Mouse (Mus musculus): Measurements from ENCODE around the gene Snx3. TPM values are rescaled to one million over a fixed set of nuclear protein-coding genes. Genes with fewer than 3 reads are reported as not detected.

The Snx3 gene
- polyA plus RNA-seq, 1 experiment: 380 TPM

GRCm38 (mm10) chr10:42502349-42503111, 700 bp downstream of the Snx3 start:
- peak overlapping the region; percentile 75 for H3K4me3 ChIP-seq (replicated peaks; ENCODE audit: extremely low read depth, low read depth, low read length)
- WGBS: under 1% methylated on average over 54 of the region's 55 CpGs
- H3K4me1 ChIP-seq (ENCODE audit: control insufficient read depth, insufficient read depth, low read length): peaks cover 6% of the 10 kb centered on the region; the same call in 1 of the 2 replicates
- DNase-seq: peak; percentile 42
- TF ChIP-seq POLR2A (IDR thresholded peaks at IDR 0.05; ENCODE audit: borderline replicate concordance, extremely low read depth, low read depth, low read length): no peak
- TF ChIP-seq CTCF (IDR thresholded peaks at IDR 0.05; ENCODE audit: insufficient read depth, low read length): no peak

DNA sequence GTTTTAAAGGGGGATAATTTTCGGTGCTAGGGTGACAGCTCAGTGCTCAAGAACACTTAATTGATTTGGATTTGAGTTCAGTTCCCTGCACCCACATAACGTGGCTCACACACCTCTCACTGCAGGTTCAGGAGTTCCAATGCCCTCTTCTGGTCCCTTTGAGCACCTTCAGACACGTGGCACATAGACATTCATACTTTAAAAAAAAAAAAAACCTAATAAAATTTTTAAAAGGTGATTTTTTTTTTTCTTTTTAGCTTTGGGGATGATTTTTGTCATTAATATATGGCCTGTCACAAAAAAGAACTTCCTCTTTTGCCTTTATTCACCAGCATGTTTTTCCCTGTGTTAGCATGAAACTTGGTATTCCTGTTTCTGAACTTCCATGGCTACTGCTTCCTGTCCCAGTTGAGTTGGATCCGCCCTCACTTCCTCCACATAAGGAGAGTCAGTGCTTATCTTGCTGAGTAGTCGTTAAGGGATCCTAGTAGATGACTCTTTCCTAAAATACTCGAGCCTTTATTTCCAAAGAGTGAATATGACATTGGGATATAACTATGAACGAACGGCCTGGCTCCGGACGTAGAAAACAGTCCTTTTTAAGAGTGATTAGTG, 2.4 kb downstream of the Snx3 start:
- TF ChIP-seq CTCF (IDR thresholded peaks at IDR 0.05; ENCODE audit: insufficient read depth, low read length): 0 out of 2 replicates have a peak, but pooled peaks have one; percentile 2
- no peak for TF ChIP-seq POLR2A (IDR thresholded peaks at IDR 0.05; ENCODE audit: borderline replicate concordance, extremely low read depth, low read depth, low read length)
- 61% methylated on average over 10 of the region's 10 CpGs for WGBS
- Histone ChIP-seq H3K4me1 (ENCODE audit: control insufficient read depth, insufficient read depth, low read length) (peaks cover 11% of the 10 kb centered on the region; the same call in 1 of the 2 replicates), H3K4me3 (replicated peaks; ENCODE audit: extremely low read depth, low read depth, low read length) (no peak overlapping the region)
- no peak for DNase-seq

GRCm38 (mm10) chr10:42510141-42510540, 8.3 kb downstream of the Snx3 start:
- DNase-seq: no peak
- Histone ChIP-seq H3K4me3 (replicated peaks; ENCODE audit: extremely low read depth, low read depth, low read length) (no peak overlapping the region), H3K4me1 (ENCODE audit: control insufficient read depth, insufficient read depth, low read length) (peaks cover 8% of the 10 kb centered on the region; the same call in 1 of the 2 replicates)
- no peak for TF ChIP-seq POLR2A (IDR thresholded peaks at IDR 0.05; ENCODE audit: borderline replicate concordance, extremely low read depth, low read depth, low read length)
- no peak for TF ChIP-seq CTCF (IDR thresholded peaks at IDR 0.05; ENCODE audit: insufficient read depth, low read length)
- 78% methylated on average over 6 of the region's 6 CpGs for WGBS

DNA sequence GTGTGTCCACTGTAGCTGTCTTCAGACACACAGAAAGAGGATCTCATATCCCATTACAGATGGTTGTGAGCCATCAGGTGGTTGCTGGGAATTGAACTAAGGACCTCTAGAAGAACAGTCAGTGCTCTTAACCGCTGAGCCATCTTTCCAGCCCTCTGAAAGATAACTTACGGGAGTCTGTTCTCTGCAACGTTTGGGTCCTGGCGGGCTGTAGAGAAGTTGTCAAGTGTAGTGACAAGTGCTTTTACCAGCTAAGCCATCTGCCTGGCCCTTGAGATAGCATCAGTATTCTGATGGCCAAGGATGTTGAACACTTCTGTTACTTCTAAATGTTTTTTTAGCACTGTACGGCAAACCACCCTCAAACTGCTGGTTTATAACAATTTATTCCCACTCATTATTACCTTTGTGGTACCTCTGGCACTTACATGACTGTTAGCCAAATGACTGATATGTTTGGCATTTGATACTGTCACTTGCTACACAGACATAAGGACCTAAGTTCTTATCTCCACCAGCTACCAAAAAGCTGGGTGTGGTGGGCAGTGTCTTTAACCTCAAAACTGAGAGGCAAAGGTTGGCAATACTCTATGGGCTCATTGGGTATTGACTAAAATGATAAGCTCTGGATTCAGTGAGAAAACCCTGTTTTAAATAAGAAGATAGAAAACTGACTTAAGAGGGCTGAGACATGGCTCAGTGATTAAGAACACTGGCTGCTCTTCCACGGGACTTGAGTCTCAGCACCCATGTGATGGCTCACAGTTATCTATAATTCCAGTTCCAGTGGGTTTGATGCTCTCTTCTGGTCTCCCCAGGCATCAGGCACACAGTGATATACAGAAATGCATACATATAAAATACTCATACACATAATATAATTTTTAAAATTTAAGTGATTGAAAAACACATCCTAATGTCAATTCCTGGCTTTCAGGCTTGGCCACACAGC, 9.6 kb downstream of the Snx3 start:
- 77% methylated on average over 6 of the region's 6 CpGs for WGBS
- H3K4me1 ChIP-seq (ENCODE audit: control insufficient read depth, insufficient read depth, low read length): peaks cover 8% of the 10 kb centered on the region; the same call in 1 of the 2 replicates
- DNase-seq: no peak
- no peak for TF ChIP-seq POLR2A (IDR thresholded peaks at IDR 0.05; ENCODE audit: borderline replicate concordance, extremely low read depth, low read depth, low read length)
- TF ChIP-seq CTCF (IDR thresholded peaks at IDR 0.05; ENCODE audit: insufficient read depth, low read length): no peak
- no peak overlapping the region for H3K4me3 ChIP-seq (replicated peaks; ENCODE audit: extremely low read depth, low read depth, low read length)

- H3K4me1 ChIP-seq (ENCODE audit: control insufficient read depth, insufficient read depth, low read length): peaks cover 2% of the 10 kb centered on the region; the same call in 1 of the 2 replicates
- TF ChIP-seq POLR2A (IDR thresholded peaks at IDR 0.05; ENCODE audit: borderline replicate concordance, extremely low read depth, low read depth, low read length) (no peak), CTCF (IDR thresholded peaks at IDR 0.05; ENCODE audit: insufficient read depth, low read length) (no peak)
- no peak overlapping the region for H3K4me3 ChIP-seq (replicated peaks; ENCODE audit: extremely low read depth, low read depth, low read length)
- no peak for DNase-seq
Measured at GRCm38 (mm10) chr10:42514125-42514524, 12.3 kb downstream of the Snx3 start.

GRCm38 (mm10) chr10:42518363-42518762, 16.5 kb downstream of the Snx3 start:
- TF ChIP-seq POLR2A (IDR thresholded peaks at IDR 0.05; ENCODE audit: borderline replicate concordance, extremely low read depth, low read depth, low read length): no peak
- TF ChIP-seq CTCF (IDR thresholded peaks at IDR 0.05; ENCODE audit: insufficient read depth, low read length): no peak
- Histone ChIP-seq H3K4me3 (replicated peaks; ENCODE audit: extremely low read depth, low read depth, low read length) (no peak overlapping the region), H3K4me1 (ENCODE audit: control insufficient read depth, insufficient read depth, low read length) (peaks cover 8% of the 10 kb centered on the region)
- WGBS: 68% methylated on average over 8 of the region's 8 CpGs
- DNase-seq: no peak

DNA sequence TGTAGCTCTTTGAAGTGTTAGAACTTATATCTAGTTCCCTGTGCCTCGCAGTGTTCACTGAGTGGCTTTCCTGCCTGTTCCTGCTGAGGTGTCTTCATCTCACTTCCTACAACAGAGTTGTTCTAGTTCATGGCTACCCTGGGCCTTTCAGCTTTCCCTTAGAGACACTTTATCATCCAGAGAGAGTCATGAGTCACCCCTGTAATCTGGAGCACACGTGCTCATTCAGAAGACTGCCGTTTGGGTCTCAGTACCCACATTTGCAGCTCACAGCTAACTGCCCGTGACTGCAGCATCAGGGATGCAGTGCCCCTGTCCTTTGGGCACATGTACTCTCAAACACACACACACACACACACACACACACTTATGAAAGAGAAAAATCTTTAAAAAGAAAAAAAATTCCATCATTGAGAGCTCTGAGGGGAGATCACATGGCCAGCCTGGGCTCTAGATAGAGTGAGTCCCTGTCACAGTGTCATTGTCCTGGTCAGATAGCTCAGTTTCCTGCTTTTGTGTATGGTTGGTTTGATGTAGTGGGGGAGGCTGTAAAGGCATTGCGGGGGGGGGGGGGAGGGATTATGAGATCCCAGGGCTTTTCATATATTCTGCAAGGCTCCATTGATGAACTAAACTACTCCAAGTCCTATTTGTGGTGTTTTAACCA, 19.6 kb downstream of the Snx3 start:
- no peak for TF ChIP-seq CTCF (IDR thresholded peaks at IDR 0.05; ENCODE audit: insufficient read depth, low read length)
- TF ChIP-seq POLR2A (IDR thresholded peaks at IDR 0.05; ENCODE audit: borderline replicate concordance, extremely low read depth, low read depth, low read length): no peak
- Histone ChIP-seq H3K4me3 (replicated peaks; ENCODE audit: extremely low read depth, low read depth, low read length) (no peak overlapping the region), H3K4me1 (ENCODE audit: control insufficient read depth, insufficient read depth, low read length) (peaks cover 8% of the 10 kb centered on the region)
- DNase-seq: no peak
- WGBS: 40% methylated on average over 5 of the region's 5 CpGs

DNA sequence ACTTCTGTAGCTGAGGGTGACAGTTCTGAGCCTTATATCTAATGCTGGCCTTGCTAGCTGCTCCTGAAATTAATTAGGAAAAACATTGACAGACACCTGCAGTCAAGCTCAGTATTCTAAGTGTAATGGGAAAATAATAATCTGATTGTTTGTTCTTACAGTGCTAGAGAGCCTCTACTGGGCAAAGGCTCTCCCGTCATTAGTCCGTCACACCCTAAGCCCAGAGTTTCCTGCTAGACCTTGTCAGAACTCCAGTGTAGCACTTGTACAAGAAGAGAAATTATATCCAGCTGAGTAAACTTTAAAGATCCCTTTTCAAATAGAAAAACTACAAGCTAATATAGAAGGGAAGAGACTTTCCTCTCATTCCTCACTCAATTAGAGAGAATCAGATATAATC, 21.1 kb downstream of the Snx3 start:
- Histone ChIP-seq H3K4me3 (replicated peaks; ENCODE audit: extremely low read depth, low read depth, low read length) (no peak overlapping the region), H3K4me1 (ENCODE audit: control insufficient read depth, insufficient read depth, low read length) (peaks cover 8% of the 10 kb centered on the region)
- WGBS: 22% methylated on average over 2 of the region's 2 CpGs
- no peak for DNase-seq
- TF ChIP-seq POLR2A (IDR thresholded peaks at IDR 0.05; ENCODE audit: borderline replicate concordance, extremely low read depth, low read depth, low read length) (no peak), CTCF (IDR thresholded peaks at IDR 0.05; ENCODE audit: insufficient read depth, low read length) (no peak)
